Mouse (Mus musculus): ENCODE measurements around the gene Wdr90. TPM values are rescaled to one million over a fixed set of nuclear protein-coding genes. Genes with fewer than 3 reads are reported as not detected.

The Wdr90 gene
- total RNA-seq, 4 experiments from 2014 or later = 0.36 to 1.6 (median 0.84) TPM

GRCm38 (mm10) chr17:25832436-25833290, 28.6 kb downstream of the Wdr90 start:
- peak; percentile 99 to 100 for DNase-seq (ENCODE audit: low spot score in 2 of 2)

DNA sequence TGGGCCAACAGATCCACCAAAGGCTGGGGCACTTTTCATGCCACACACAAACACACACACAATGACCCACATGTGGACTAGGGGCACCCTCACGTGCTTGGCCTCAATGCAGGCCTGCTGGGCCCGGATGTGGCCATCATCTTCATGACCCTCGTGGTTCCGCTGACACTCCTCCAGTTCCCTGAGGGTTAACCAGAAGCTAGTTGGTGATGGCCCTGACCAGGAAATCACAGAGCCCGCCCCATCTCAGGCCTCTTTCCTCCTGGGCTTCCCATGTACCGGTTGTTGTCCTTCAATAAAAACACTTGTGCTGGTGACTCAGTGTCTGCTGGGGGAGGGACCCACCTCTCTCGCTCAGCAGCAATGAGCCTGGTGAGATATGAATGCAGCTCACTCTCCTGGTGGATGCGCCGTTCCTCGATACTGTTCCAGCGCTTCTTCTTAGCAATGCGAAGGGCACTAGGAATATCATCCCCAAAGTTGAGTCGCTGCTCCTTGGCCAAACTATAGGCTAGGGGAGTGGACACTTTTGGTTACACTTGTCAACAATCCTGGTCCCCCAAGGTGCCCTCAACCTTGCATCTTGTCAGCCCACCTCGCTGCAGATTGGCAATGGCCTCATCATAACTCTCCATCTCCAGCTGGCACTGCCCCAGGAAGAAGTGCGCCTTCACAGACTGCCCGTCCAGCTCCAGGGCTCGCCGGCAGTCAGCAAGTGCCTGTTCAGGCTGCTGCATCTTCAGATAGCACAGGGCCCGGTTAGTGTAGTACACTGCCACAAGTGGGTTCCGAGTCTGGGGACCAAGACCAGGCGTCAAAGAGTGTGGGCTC, 29.6 kb downstream of the Wdr90 start:
- no peak for DNase-seq (ENCODE audit: low spot score in 2 of 2)

GRCm38 (mm10) chr17:25830806-25831431, 30.4 kb downstream of the Wdr90 start:
- DNase-seq (ENCODE audit: low spot score in 2 of 2) = no peak

DNA sequence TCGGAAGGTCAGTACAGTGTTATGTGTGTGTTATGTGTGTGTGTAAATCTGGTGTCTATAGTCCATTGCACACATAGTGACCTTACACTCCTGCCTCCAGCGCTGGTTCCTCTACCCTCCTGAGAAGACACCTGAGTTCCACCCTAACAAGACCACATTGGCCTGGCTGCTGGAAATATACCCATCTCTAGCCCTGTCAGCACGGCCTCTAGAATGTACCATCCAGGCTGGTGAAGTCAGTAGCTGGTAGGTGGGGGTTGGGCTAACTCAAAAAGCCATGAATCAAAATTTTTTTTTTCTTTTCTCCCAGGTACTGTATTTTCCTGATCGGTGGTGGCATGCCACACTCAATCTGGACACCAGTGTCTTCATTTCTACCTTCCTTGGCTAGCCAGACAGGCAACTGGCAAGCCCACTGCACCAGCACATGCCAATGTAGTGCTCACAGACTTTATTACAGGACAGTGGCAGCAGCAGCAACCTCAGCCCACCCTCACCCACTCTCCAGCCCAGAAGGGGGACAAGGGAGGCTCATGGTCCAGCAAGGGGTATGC, 31.0 kb downstream of the Wdr90 start:
- no peak for DNase-seq (ENCODE audit: low spot score in 2 of 2)

DNA sequence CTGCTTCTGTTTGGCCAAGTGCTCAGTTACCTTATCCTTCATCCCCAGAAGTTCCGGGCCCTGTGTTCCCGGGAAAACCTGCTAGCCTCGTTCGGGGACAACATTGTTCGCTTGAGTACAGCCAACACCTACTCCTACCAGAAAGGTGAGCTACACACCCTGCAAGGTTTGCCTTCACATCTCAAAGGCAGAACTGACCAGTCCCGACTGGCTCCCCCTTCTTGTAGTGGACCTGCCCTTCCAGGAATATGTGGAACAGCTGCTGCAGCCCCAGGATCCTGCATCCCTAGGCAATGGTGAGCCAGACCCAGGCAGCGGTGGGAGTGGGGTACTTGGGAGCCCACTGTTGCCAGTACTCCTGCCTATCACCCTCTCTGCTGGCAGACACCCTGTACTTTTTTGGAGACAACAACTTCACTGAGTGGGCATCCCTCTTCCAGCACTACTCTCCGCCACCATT, 31.7 kb downstream of the Wdr90 start:
- DNase-seq (ENCODE audit: low spot score in 2 of 2) = no peak

DNA sequence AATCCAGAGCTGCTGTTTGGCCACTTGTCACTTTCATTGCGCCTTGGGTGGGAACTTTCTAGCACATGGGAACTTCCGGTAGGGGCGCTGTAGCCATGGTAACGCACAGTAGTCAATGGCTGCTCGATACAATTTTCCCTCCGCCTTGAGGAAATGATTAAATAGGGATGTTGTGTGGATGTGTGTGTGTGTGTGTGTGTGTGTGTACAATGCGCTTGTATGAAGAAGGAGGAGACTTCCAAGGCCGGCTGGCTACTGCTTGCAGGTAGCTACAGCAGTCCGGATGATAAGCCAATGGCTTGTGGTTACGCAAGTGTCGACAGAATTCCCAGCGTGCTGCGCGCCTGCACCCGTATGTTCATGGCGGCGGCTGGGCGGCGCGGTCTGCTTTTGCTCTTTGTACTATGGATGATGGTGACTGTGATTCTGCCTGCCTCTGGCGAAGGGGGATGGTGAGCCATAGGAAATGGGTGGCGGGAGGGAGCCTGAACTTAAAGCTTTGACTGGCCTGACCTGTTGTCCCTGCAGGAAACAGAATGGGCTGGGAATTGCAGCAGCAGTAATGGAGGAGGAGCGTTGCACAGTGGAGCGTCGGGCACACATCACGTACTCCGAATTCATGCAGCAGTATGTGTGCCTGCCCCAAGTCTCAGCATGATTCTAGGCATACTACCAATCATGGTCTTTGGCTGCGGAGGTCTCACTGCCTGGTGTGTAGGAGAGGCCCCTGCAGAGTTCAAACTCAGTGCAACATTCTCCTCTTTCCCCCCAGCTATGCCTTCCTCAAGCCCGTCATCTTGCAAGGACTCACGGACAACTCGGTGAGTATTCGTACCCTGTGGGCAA, 32.4 kb downstream of the Wdr90 start, which contains the start of gene Jmjd8:
Jmjd8 (plus strand) TSS at position 156 of the 846 bp plus-strand sequence.
- DNase-seq (ENCODE audit: low spot score in 2 of 2) = peak in 1 of 2 experiments; percentile 55

DNA sequence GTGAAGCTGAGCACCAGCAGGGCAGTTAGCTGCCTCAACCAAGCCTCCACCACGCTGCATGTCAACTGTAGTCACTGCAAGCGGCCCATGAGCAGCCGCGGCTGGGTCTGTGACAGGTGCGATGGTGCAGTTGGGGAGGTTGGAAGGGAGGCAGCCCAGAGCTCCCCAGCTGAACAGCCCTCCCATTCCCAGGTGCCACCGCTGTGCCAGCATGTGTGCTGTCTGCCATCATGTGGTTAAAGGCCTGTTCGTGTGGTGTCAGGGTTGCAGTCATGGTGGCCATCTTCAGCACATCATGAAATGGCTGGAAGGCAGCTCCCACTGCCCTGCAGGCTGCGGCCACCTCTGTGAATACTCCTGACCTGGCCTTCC, 33.1 kb downstream of the Wdr90 start:
- peak in 1 of 2 experiments; percentile 5 for DNase-seq (ENCODE audit: low spot score in 2 of 2)

DNA sequence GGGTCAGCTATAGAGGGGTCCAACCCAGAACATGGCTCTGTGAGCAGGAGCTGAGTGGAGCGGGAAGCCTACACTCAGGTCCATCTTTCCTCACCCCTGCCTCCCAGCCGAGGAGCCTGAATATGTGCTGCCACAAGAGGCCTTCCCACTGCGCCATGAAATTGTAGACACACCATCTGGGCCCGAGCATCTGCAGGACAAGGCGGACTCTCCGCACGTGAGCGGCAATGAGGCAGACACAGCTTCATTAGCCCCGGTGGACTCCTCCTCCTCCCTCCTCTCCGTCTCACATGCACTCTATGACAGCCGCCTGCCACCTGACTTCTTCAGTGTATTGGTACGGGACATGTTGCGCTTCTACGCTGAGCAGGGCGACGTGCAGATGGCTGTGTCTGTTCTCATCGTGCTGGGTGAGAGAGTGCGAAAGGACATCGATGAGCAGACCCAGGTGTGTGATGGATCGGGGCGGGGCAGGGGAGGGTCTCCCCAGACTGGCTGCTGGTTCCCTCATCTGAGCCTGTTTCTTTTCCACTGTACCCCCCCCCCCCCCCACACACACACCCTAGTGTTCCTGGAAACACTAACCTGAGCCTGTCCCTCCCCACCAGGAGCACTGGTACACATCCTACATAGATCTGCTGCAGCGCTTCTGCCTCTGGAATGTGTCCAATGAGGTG, 33.6 kb downstream of the Wdr90 start:
- peak in 1 of 2 experiments; percentile 7 for DNase-seq (ENCODE audit: low spot score in 2 of 2)

DNA sequence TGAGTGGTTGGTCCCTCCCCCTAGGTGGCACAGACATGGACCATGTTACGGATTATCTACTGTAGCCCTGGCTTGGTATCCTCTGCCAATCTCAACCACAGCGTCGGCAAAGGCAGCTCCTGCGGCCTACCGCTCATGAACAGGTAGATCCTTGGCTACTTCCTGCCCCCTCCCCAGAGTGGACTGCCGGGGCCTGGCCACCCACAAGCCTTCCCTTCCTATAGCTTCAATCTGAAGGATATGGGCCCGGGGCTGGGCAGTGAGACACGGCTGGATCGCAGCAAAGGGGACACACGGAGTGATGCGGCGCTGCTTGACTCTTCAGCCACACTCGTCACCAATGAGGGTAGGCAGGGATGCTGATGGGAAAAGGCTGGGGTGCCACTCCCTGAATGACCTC, 34.3 kb downstream of the Wdr90 start:
- no peak for DNase-seq (ENCODE audit: low spot score in 2 of 2)

DNA sequence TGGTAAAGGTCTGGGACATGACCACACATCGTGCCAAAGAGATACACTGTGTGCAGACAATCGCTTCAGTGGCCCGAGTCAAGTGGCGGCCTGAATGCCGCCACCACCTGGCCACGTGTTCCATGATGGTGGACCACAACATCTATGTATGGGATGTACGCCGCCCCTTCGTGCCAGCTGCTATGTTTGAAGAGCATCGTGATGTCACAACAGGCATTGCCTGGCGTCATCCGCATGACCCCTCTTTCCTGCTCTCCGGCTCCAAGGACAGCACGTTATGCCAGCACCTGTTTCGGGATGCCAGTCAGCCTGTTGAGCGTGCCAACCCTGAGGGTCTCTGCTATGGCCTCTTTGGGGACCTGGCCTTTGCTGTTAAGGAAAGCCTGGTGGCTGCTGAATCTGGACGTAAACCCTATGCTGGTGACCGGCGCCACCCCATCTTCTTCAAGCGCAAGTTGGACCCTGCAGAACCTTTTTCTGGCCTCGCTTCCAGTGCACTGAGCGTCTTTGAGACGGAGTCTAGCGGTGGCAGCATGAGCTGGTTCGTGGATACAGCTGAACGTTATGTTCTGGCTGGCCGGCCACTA, 35.2 kb downstream of the Wdr90 start:
- no peak for DNase-seq (ENCODE audit: low spot score in 2 of 2)

DNA sequence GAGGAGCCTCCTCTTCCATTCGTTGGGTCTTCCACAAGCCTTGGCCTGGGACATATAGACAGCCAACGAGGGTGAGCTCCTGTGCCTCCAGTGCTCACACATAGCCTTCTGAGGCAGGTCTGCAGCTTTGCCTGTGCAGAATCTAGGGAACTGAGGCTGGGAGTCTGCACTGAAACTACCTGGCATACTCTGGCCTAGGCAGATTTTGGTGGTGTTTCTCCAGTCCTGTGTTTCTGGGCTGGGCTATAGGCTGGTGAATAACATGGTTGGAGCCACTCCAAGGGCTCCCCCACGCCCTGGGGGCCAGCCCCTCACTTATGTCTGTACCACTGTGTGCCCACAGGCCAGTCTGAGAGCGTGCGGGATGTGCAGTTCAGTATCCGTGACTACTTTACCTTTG, 36.0 kb downstream of the Wdr90 start:
- DNase-seq (ENCODE audit: low spot score in 2 of 2) = no peak

- DNase-seq (ENCODE audit: low spot score in 2 of 2) = no peak
These were observed 36.7 kb downstream of the Wdr90 start for GRCm38 (mm10) chr17:25824362-25825142.

DNA sequence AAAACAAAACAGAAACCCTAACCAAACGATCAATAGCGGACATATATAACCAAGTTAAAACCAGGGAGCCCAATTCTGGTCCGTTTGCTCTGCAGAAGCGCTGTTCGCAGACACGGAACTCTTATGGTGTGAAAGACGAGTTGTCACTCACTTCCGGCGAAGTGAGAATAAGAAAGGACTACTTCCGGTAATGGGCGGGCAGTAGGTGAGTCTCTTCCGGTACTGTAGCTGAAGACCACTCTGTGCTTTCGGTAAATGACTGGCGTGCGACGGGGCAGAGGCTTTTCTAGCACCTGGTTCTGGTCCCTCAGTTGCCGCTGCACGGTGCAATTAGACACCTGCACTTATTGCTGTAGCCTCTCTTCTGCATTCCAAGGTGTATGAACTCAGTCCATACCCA, 37.8 kb downstream of the Wdr90 start, which contains the start of gene Wdr24:
Wdr24 (plus strand) TSS at position 176 of the 400 bp plus-strand sequence.
- DNase-seq (ENCODE audit: low spot score in 2 of 2) = peak in 1 of 2 experiments; percentile 57

GRCm38 (mm10) chr17:25818851-25819780, 42.2 kb downstream of the Wdr90 start:
- no peak for DNase-seq (ENCODE audit: low spot score in 2 of 2)

- DNase-seq (ENCODE audit: low spot score in 2 of 2) = no peak
These were observed 43.6 kb downstream of the Wdr90 start for GRCm38 (mm10) chr17:25817662-25818061.

GRCm38 (mm10) chr17:25813471-25813870, 47.8 kb downstream of the Wdr90 start:
- peak in 1 of 2 experiments; percentile 55 for DNase-seq (ENCODE audit: low spot score in 2 of 2)

GRCm38 (mm10) chr17:25810890-25811289, 50.4 kb downstream of the Wdr90 start:
- no peak for DNase-seq (ENCODE audit: low spot score in 2 of 2)
